Mouse (Mus musculus): ENCODE results near the gene Gm5475.
"Not testable (repeated sequence)": the region's sequence is repeated elsewhere in the genome, so short reads cannot be mapped to it uniquely, and the experiment has no call there.

The Gm5475 gene

DNA sequence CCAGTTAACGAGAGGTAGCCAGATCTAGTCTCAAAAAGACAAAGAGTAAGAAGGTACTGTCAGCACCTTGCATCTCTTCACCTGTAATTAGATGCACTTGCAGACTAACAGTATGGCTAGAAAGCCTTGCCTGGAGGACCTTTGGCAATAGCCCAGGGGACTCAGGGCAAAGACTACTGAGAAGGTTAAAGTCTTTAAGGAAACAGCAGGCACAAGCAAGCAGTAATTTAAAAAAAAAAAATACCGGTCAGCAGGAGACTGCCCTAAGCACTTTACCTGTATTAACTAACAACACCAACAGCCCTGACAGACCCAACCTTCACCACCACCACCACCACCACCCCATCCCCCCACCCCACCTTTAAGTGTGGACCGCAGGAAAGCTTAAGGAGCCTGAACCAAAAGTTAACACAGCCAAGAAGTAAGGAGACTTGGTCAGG lies at the start of gene Gm5475:
Gm5475 (plus strand) TSS at position 390 of the 440 bp plus-strand sequence.
- DNase-seq (ENCODE audit: low spot score), result not testable (repeated sequence)

- DNase-seq (ENCODE audit: low spot score), result no peak
Observed at GRCm38 (mm10) chr15:100375066-100375465, 46.9 kb upstream of the Gm5475 start.

GRCm38 (mm10) chr15:100377847-100378505 lies 44.0 kb upstream of the Gm5475 start:
- not testable (repeated sequence) for DNase-seq (ENCODE audit: low spot score)

DNA sequence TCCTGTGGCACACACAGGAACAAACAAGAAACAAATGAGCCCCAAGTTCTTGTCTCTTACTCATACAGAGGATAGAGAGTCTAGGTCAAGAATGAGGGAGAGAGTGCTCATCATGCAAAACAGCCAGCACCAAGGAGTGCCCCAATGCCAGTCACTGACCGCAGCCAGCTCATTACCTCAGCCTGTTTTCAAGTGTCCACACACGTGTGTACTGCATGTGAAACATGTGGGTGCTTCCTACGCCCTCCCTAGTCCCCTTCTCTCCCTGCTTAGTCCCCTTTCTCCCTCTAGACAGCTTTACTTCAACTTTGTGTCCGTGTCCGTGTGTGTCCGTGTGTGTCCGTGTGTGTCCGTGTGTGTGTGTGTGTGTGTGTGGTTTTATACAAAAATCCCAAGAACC lies 42.3 kb upstream of the Gm5475 start:
- DNase-seq (ENCODE audit: low spot score), result no peak

DNA sequence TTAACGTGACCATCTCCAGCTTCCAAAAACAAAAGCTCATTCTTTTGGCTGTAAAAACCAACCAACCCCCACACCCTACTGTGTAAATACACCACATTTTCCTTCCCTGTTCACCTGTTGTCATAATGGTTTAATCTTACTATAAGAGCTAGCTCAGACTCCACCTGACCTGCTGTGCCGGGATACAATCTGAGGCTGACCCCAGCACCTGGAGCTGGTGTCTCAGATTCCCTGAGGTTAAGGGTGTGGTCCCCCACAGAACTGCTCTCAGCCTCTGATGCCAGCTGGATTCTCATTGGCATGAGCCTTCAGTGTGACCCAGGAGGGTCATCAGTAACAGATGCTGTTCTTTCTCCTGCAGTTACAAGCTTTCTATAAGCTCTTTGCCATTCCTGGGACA lies 41.8 kb upstream of the Gm5475 start:
- DNase-seq (ENCODE audit: low spot score), result no peak

GRCm38 (mm10) chr15:100385705-100386104 lies 36.2 kb upstream of the Gm5475 start:
- no peak for DNase-seq (ENCODE audit: low spot score)

GRCm38 (mm10) chr15:100387544-100388223 lies 34.3 kb upstream of the Gm5475 start:
- no peak for DNase-seq (ENCODE audit: low spot score)

- DNase-seq (ENCODE audit: low spot score), result no peak
Observed at GRCm38 (mm10) chr15:100388224-100388835, 33.6 kb upstream of the Gm5475 start.

GRCm38 (mm10) chr15:100388886-100389285 lies 33.1 kb upstream of the Gm5475 start:
- DNase-seq (ENCODE audit: low spot score), result no peak

- no peak for DNase-seq (ENCODE audit: low spot score)
Observed at GRCm38 (mm10) chr15:100391066-100391465, 30.9 kb upstream of the Gm5475 start.

- no peak for DNase-seq (ENCODE audit: low spot score)
Observed at GRCm38 (mm10) chr15:100391599-100391998, 30.3 kb upstream of the Gm5475 start.

GRCm38 (mm10) chr15:100393016-100393415 lies 28.9 kb upstream of the Gm5475 start:
- no peak for DNase-seq (ENCODE audit: low spot score)

- no peak for DNase-seq (ENCODE audit: low spot score)
Observed at GRCm38 (mm10) chr15:100395561-100395960, 26.4 kb upstream of the Gm5475 start.

- no peak for DNase-seq (ENCODE audit: low spot score)
Observed at GRCm38 (mm10) chr15:100400592-100401250, 21.2 kb upstream of the Gm5475 start.

DNA sequence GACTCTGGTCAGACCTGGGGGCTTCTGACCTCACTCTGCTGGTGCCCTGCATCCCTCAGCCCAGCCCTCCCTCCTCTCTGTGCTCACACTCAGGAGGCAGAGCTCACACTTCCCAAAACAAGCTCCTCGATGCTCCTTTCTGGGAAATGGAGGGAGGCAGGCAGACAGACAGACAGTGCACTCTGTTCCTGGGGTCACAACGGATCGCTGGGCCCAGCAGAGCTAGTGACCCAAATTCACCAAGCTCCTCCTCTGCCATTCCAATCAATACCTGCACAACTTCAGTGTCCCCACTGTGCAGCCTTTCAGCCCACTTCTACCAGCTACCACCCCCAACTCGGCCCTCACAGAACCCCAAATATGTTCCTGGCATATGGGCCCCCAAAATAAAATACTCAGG lies 20.1 kb upstream of the Gm5475 start:
- DNase-seq (ENCODE audit: low spot score), result no peak

DNA sequence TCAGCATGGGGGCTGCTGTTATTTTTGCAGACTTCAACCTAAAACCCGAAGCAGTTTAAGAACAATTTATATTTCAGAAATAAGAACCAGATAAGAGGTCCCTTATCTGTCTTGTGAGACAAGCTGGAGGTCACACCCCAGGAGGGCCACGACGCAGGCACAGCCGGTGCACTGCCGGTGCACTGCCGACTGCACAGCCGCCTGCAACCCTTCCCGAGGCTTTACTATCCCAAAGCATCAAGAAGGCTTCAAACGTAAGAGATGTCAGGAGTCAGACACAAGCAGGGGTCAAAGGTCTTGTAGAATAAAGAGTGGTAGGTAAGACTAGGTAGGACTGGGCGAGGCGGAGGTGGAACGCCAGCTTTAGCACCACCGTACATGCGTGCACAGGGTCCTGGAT lies 19.6 kb upstream of the Gm5475 start:
- no peak for DNase-seq (ENCODE audit: low spot score)

- DNase-seq (ENCODE audit: low spot score), result no peak
Observed at GRCm38 (mm10) chr15:100402798-100403197, 19.1 kb upstream of the Gm5475 start.

- no peak for DNase-seq (ENCODE audit: low spot score)
Observed at GRCm38 (mm10) chr15:100403318-100404000, 18.5 kb upstream of the Gm5475 start.

DNA sequence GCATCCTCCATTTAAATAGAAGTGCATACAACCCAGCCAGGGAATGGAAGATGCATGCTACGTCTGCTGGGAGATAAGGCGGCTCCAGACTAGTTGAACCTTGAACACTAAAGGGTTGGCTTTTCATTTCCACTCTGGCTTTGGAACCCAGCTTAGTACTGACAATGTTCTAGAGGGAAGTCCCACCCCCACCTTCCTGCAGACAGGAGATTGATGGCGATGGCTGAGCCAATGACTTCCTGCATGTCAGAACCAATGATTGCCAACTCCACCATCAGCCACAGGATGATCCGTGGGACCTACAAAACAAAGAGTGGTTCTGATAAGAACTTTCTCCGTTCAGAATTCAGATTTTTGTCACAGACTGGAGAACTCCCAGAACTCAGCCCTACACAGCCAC lies 15.9 kb upstream of the Gm5475 start:
- no peak for DNase-seq (ENCODE audit: low spot score)

- no peak for DNase-seq (ENCODE audit: low spot score)
Observed at GRCm38 (mm10) chr15:100410918-100411672, 10.9 kb upstream of the Gm5475 start.

GRCm38 (mm10) chr15:100411731-100412130 lies 10.2 kb upstream of the Gm5475 start:
- DNase-seq (ENCODE audit: low spot score), result no peak
